Mouse (Mus musculus): ENCODE data around the gene Uchl4.
"Not testable (repeated sequence)": the region's sequence is repeated elsewhere in the genome, so short reads cannot be mapped to it uniquely, and the experiment has no call there.

Gene Uchl4

GRCm38 (mm10) chr9:64231171-64231570 lies 3.8 kb upstream of the Uchl4 start:
- DNase-seq (ENCODE audit: extremely low spot score, low read depth, low spot score) = no peak

GRCm38 (mm10) chr9:64231674-64232073 lies 3.3 kb upstream of the Uchl4 start:
- DNase-seq (ENCODE audit: extremely low spot score, low read depth, low spot score) = no peak

GRCm38 (mm10) chr9:64232257-64232957 lies 2.6 kb upstream of the Uchl4 start:
- no peak for DNase-seq (ENCODE audit: extremely low spot score, low read depth, low spot score)

GRCm38 (mm10) chr9:64233656-64234055 lies 1.3 kb upstream of the Uchl4 start:
- no peak for DNase-seq (ENCODE audit: extremely low spot score, low read depth, low spot score)

GRCm38 (mm10) chr9:64236056-64236455 lies 1.1 kb downstream of the Uchl4 start:
- DNase-seq (ENCODE audit: extremely low spot score, low read depth, low spot score) = no peak

- DNase-seq (ENCODE audit: extremely low spot score, low read depth, low spot score) = no peak
These were observed 5.1 kb downstream of the Uchl4 start for GRCm38 (mm10) chr9:64240116-64240515.

- no peak for DNase-seq (ENCODE audit: extremely low spot score, low read depth, low spot score)
These were observed 5.7 kb downstream of the Uchl4 start for GRCm38 (mm10) chr9:64240681-64241080.

- no peak for DNase-seq (ENCODE audit: extremely low spot score, low read depth, low spot score)
These were observed 7.4 kb downstream of the Uchl4 start for GRCm38 (mm10) chr9:64242381-64242831.

- no peak for DNase-seq (ENCODE audit: extremely low spot score, low read depth, low spot score)
These were observed 14.4 kb downstream of the Uchl4 start for GRCm38 (mm10) chr9:64249371-64249770.

- no peak for DNase-seq (ENCODE audit: extremely low spot score, low read depth, low spot score)
These were observed 15.2 kb downstream of the Uchl4 start for GRCm38 (mm10) chr9:64250111-64250730.

GRCm38 (mm10) chr9:64252591-64253020 lies 17.6 kb downstream of the Uchl4 start:
- DNase-seq (ENCODE audit: extremely low spot score, low read depth, low spot score) = no peak

GRCm38 (mm10) chr9:64253021-64253904 lies 18.3 kb downstream of the Uchl4 start, which contains the start of gene Map2k1:
Gene Map2k1, minus strand, starts transcription at chr9:64253631.
- peak; percentile 93 for DNase-seq (ENCODE audit: extremely low spot score, low read depth, low spot score)

- DNase-seq (ENCODE audit: extremely low spot score, low read depth, low spot score) = no peak
These were observed 20.4 kb downstream of the Uchl4 start for GRCm38 (mm10) chr9:64255422-64255821.

GRCm38 (mm10) chr9:64256204-64256603 lies 21.2 kb downstream of the Uchl4 start:
- DNase-seq (ENCODE audit: extremely low spot score, low read depth, low spot score) = no peak

- DNase-seq (ENCODE audit: extremely low spot score, low read depth, low spot score) = no peak
These were observed 24.9 kb downstream of the Uchl4 start for GRCm38 (mm10) chr9:64259906-64260305.

- no peak for DNase-seq (ENCODE audit: extremely low spot score, low read depth, low spot score)
These were observed 26.0 kb downstream of the Uchl4 start for GRCm38 (mm10) chr9:64261023-64261422.

GRCm38 (mm10) chr9:64264813-64265212 lies 29.8 kb downstream of the Uchl4 start:
- no peak for DNase-seq (ENCODE audit: extremely low spot score, low read depth, low spot score)

- no peak for DNase-seq (ENCODE audit: extremely low spot score, low read depth, low spot score)
These were observed 32.2 kb downstream of the Uchl4 start for GRCm38 (mm10) chr9:64267231-64267630.

- DNase-seq (ENCODE audit: extremely low spot score, low read depth, low spot score) = no peak
These were observed 33.2 kb downstream of the Uchl4 start for GRCm38 (mm10) chr9:64268196-64268595.

- not testable (repeated sequence) for DNase-seq (ENCODE audit: extremely low spot score, low read depth, low spot score)
These were observed 33.8 kb downstream of the Uchl4 start for GRCm38 (mm10) chr9:64268836-64269235.

GRCm38 (mm10) chr9:64271249-64271648 lies 36.2 kb downstream of the Uchl4 start:
- no peak for DNase-seq (ENCODE audit: extremely low spot score, low read depth, low spot score)

Measured in hindlimb bud, embryonic 11.5 days (tissue).